Comparison of ENCODE assay signal across 9 mouse cellular contexts in genomic region chr2:30119641-30120051, GRCm38 (mm10). TPM values are rescaled to one million over a fixed set of nuclear protein-coding genes. Genes with fewer than 3 reads are reported as not detected.
DNase-seq lines count a peak whose midpoint lies in the region; ATAC-seq and TF ChIP-seq lines count a peak whose summit lies in the region.
"Had no signal": no experiment of that assay in that cellular context is flagged by ENCODE, and none has a peak within 500 bp of the region (broad histone marks: within the 10 kb centered on the region; RNA-seq: fewer than 3 reads in every experiment).

No protein-coding gene starts in this region.

- no peak for TF ChIP-seq CTCF in heart, adult 2 months (IDR thresholded peaks at IDR 0.05)
- TF ChIP-seq CTCF in intestine, postnatal 0 days (IDR thresholded peaks at IDR 0.05; ENCODE audit: low read depth), result no peak

- H3K27ac ChIP-seq in neural tube, embryonic 12.5 days, result peak overlapping the region; percentile 12; the same call in 1 of the 2 replicates
- no peak overlapping the region for H3K27ac ChIP-seq in heart, adult 2 months
- no peak overlapping the region for H3K27ac ChIP-seq in liver, embryonic 11.5 days (ENCODE audit: low read depth, low read length)
- no peak overlapping the region for H3K27ac ChIP-seq in intestine, postnatal 0 days (ENCODE audit: low read depth, low read length)
- H3K27ac ChIP-seq: heart, embryonic 13.5 days had no signal

- no peaks in the 10 kb centered on the region for H3K36me3 ChIP-seq in neural tube, embryonic 12.5 days
- H3K36me3 ChIP-seq in heart, adult 2 months (ENCODE audit: control insufficient read depth, insufficient read depth, low read length), result no peaks in the 10 kb centered on the region
- no peaks in the 10 kb centered on the region for H3K36me3 ChIP-seq in liver, embryonic 11.5 days (ENCODE audit: control insufficient read depth, insufficient read depth, low read length)
- peaks cover 6% of the 10 kb centered on the region for H3K36me3 ChIP-seq in intestine, postnatal 0 days (ENCODE audit: control insufficient read depth, insufficient read depth)

- H3K79me2 ChIP-seq in heart, adult 2 months (replicated peaks; ENCODE audit: control insufficient read depth, insufficient read depth, low read length), result no peaks in the 10 kb centered on the region

- no peaks in the 10 kb centered on the region for H3K9me3 ChIP-seq in neural tube, embryonic 12.5 days
- no peaks in the 10 kb centered on the region for H3K9me3 ChIP-seq in liver, embryonic 11.5 days (ENCODE audit: control insufficient read depth, low read length)
- H3K9me3 ChIP-seq in intestine, postnatal 0 days (ENCODE audit: control insufficient read depth), result no peaks in the 10 kb centered on the region
- H3K9me3 ChIP-seq: heart, embryonic 13.5 days had no signal

- no peaks in the 10 kb centered on the region for H3K27me3 ChIP-seq in neural tube, embryonic 12.5 days (replicated peaks)
- no peaks in the 10 kb centered on the region for H3K27me3 ChIP-seq in heart, adult 2 months (ENCODE audit: control insufficient read depth, insufficient read depth, low read length)
- no peaks in the 10 kb centered on the region for H3K27me3 ChIP-seq in liver, embryonic 11.5 days (replicated peaks; ENCODE audit: control insufficient read depth, insufficient read depth, low read length)
- no peaks in the 10 kb centered on the region for H3K27me3 ChIP-seq in intestine, postnatal 0 days (replicated peaks; ENCODE audit: control insufficient read depth, insufficient read depth, low read length)
- H3K27me3 ChIP-seq: heart, embryonic 13.5 days had no signal

- TF ChIP-seq EP300 in heart, adult 2 months (IDR thresholded peaks at IDR 0.05; ENCODE audit: insufficient read depth, low read depth, low read length), result no peak

- DNase-seq in CD4-positive helper T cell, adult 2 months (ENCODE audit: low read depth, low spot score), result peak; percentile 82
- DNase-seq in heart, adult 2 months, result no peak
- no peak for DNase-seq in liver, embryonic 11.5 days (ENCODE audit: low spot score)
- no peak for DNase-seq in urinary bladder, adult 18-20 months (ENCODE audit: low spot score in 2 of 2)

- no peak overlapping the region for H3K9ac ChIP-seq in neural tube, embryonic 12.5 days
- no peak overlapping the region for H3K9ac ChIP-seq in heart, adult 2 months (ENCODE audit: low read depth, low read length)
- no peak overlapping the region for H3K9ac ChIP-seq in liver, embryonic 11.5 days (ENCODE audit: low read depth, low read length)
- H3K9ac ChIP-seq in intestine, postnatal 0 days (ENCODE audit: low read depth, low read length), result no peak overlapping the region
- H3K9ac ChIP-seq: heart, embryonic 13.5 days had no signal

- no peak for TF ChIP-seq POLR2A in heart, adult 2 months (IDR thresholded peaks at IDR 0.05; ENCODE audit: insufficient read depth, low read depth, low read length)

- intact Hi-C loops in heart, adult 2 months (cut with DNase I), result no loop called here

- WGBS in neural tube, embryonic 12.5 days, result 14% methylated on average over 6 of the region's 6 CpGs
- 57% methylated on average over 6 of the region's 6 CpGs for WGBS in heart, adult 2 months
- WGBS in liver, embryonic 11.5 days, result 53% methylated on average over 6 of the region's 6 CpGs
- WGBS in intestine, postnatal 0 days, result 52% methylated on average over 6 of the region's 6 CpGs

- H3K4me2 ChIP-seq in neural tube, embryonic 12.5 days (replicated peaks), result peak overlapping the region; percentile 16
- H3K4me2 ChIP-seq in liver, embryonic 11.5 days, result no peak overlapping the region
- no peak overlapping the region for H3K4me2 ChIP-seq in intestine, postnatal 0 days (replicated peaks; ENCODE audit: low read depth)
- H3K4me2 ChIP-seq: heart, embryonic 13.5 days had no signal

- peaks cover 34% of the 10 kb centered on the region for H3K4me1 ChIP-seq in neural tube, embryonic 12.5 days
- H3K4me1 ChIP-seq in heart, adult 2 months (ENCODE audit: control insufficient read depth, insufficient read depth, low read length), result peaks cover 3% of the 10 kb centered on the region
- H3K4me1 ChIP-seq in liver, embryonic 11.5 days (replicated peaks; ENCODE audit: control insufficient read depth, insufficient read depth, low read length), result peaks cover 8% of the 10 kb centered on the region
- no peaks in the 10 kb centered on the region for H3K4me1 ChIP-seq in intestine, postnatal 0 days (replicated peaks; ENCODE audit: control insufficient read depth, insufficient read depth, low read length)

- no peak overlapping the region for H3K4me3 ChIP-seq in neural tube, embryonic 12.5 days
- no peak overlapping the region for H3K4me3 ChIP-seq in heart, adult 2 months
- H3K4me3 ChIP-seq in liver, embryonic 11.5 days (ENCODE audit: low read depth, low read length), result no peak overlapping the region
- H3K4me3 ChIP-seq in intestine, postnatal 0 days (ENCODE audit: low read depth, low read length), result no peak overlapping the region
- H3K4me3 ChIP-seq: heart, embryonic 13.5 days had no signal

- peak; percentile 56 for ATAC-seq in activated CD4-positive, CD25-positive, alpha-beta regulatory T cell, adult 4 months
- peak; percentile 39 for ATAC-seq in inflammation-experienced regulatory T-cells, adult 6 months
- 0 out of 2 replicates have a peak, but pooled peaks have one; percentile 45 for ATAC-seq in neural tube, embryonic 12.5 days (ENCODE audit: low FRiP score, low read depth)
- no peak for ATAC-seq in liver, embryonic 11.5 days (replicated peaks; ENCODE audit: low FRiP score)
- no peak for ATAC-seq in intestine, postnatal 0 days

RNA-seq across cellular contexts. Expression of gene Zer1, which starts 4.7 kb away (rescaled TPM):
- 10 to 100 TPM; 14.5 to 15.2 TPM for polyA plus RNA-seq in activated CD4-positive, CD25-positive, alpha-beta regulatory T cell, adult 4 months (2017; shearing (Covaris generic))
- 10 to 100 TPM in 2 of 3 experiments, 1 to 10 TPM in 1; 9.1 to 29.1 (median 14.0) TPM for polyA plus RNA-seq in inflammation-experienced regulatory T-cells, adult 6 months (2017; shearing (Covaris generic))
- 10.6 and 11.1 TPM in 2 replicates for polyA plus RNA-seq in neural tube, embryonic 12.5 days (2016; fragmentation: Nextera tagmentation; extraction: Ambion mirVana)
- 10 to 100 TPM; 21.9 to 26.6 TPM for total RNA-seq in heart, adult 2 months (2021)
- 45.1 TPM in 2 replicates for polyA plus RNA-seq in heart, adult 2 months (2012; rRNA removed)
- 4.7 and 6.2 TPM in 2 replicates for polyA plus RNA-seq in liver, embryonic 11.5 days (2014; fragmentation: Nextera tagmentation; extraction: Ambion mirVana)
- polyA plus RNA-seq in intestine, postnatal 0 days (2015; fragmentation: Nextera tagmentation; extraction: Ambion mirVana), result 2.6 and 2.8 TPM in 2 replicates

RNA-seq across cellular contexts. Expression of gene Tbc1d13, which starts 13.9 kb away (rescaled TPM):
- 1 to 10 TPM; 6.8 to 6.9 TPM for polyA plus RNA-seq in activated CD4-positive, CD25-positive, alpha-beta regulatory T cell, adult 4 months (2017; shearing (Covaris generic))
- polyA plus RNA-seq in inflammation-experienced regulatory T-cells, adult 6 months (2017; shearing (Covaris generic)), result 1 to 10 TPM; 6.5 to 9.0 (median 8.8) TPM
- polyA plus RNA-seq in neural tube, embryonic 12.5 days (2016; fragmentation: Nextera tagmentation; extraction: Ambion mirVana), result 8.2 and 11.3 TPM in 2 replicates
- 10 to 100 TPM; 17.2 to 17.4 TPM for total RNA-seq in heart, adult 2 months (2021)
- 25.4 and 33.7 TPM in 2 replicates for polyA plus RNA-seq in heart, adult 2 months (2012; rRNA removed)
- polyA plus RNA-seq in liver, embryonic 11.5 days (2014; fragmentation: Nextera tagmentation; extraction: Ambion mirVana), result 6.9 and 9.2 TPM in 2 replicates
- 5.3 and 8.5 TPM in 2 replicates for polyA plus RNA-seq in intestine, postnatal 0 days (2015; fragmentation: Nextera tagmentation; extraction: Ambion mirVana)

RNA-seq across cellular contexts. Expression of gene Zdhhc12, which starts 26.2 kb away (rescaled TPM):
- 10 to 100 TPM; 31.6 to 32.4 TPM for polyA plus RNA-seq in activated CD4-positive, CD25-positive, alpha-beta regulatory T cell, adult 4 months (2017; shearing (Covaris generic))
- polyA plus RNA-seq in inflammation-experienced regulatory T-cells, adult 6 months (2017; shearing (Covaris generic)), result 10 to 100 TPM; 30.9 to 38.9 (median 31.7) TPM
- polyA plus RNA-seq in neural tube, embryonic 12.5 days (2016; fragmentation: Nextera tagmentation; extraction: Ambion mirVana), result 25.3 and 27.9 TPM in 2 replicates
- 1 to 10 TPM; 2.8 to 3.6 TPM for total RNA-seq in heart, adult 2 months (2021)
- 10.3 and 15.8 TPM in 2 replicates for polyA plus RNA-seq in heart, adult 2 months (2012; rRNA removed)
- 51.9 and 53.7 TPM in 2 replicates for polyA plus RNA-seq in liver, embryonic 11.5 days (2014; fragmentation: Nextera tagmentation; extraction: Ambion mirVana)
- polyA plus RNA-seq in intestine, postnatal 0 days (2015; fragmentation: Nextera tagmentation; extraction: Ambion mirVana), result 90.9 and 91.3 TPM in 2 replicates

RNA-seq across cellular contexts. Expression of gene Pkn3, which starts 42.2 kb away (rescaled TPM):
- under 1 TPM in 1 of 2 experiments, not detected in 1; 0.41 TPM for polyA plus RNA-seq in activated CD4-positive, CD25-positive, alpha-beta regulatory T cell, adult 4 months (2017; shearing (Covaris generic))
- polyA plus RNA-seq in inflammation-experienced regulatory T-cells, adult 6 months (2017; shearing (Covaris generic)), result under 1 TPM; 0.59 to 0.91 (median 0.71) TPM
- 6.4 and 6.9 TPM in 2 replicates for polyA plus RNA-seq in neural tube, embryonic 12.5 days (2016; fragmentation: Nextera tagmentation; extraction: Ambion mirVana)
- 10 to 100 TPM in 1 of 2 experiments, 1 to 10 TPM in 1; 8.8 to 10.4 TPM for total RNA-seq in heart, adult 2 months (2021)
- 13.6 and 15.0 TPM in 2 replicates for polyA plus RNA-seq in heart, adult 2 months (2012; rRNA removed)
- 9.6 and 10.2 TPM in 2 replicates for polyA plus RNA-seq in liver, embryonic 11.5 days (2014; fragmentation: Nextera tagmentation; extraction: Ambion mirVana)
- 2.8 and 3.4 TPM in 2 replicates for polyA plus RNA-seq in intestine, postnatal 0 days (2015; fragmentation: Nextera tagmentation; extraction: Ambion mirVana)

RNA-seq across cellular contexts. Expression of gene Endog, which starts 51.6 kb away (rescaled TPM):
- polyA plus RNA-seq in activated CD4-positive, CD25-positive, alpha-beta regulatory T cell, adult 4 months (2017; shearing (Covaris generic)), result 1 to 10 TPM; 2.6 to 3.3 TPM
- polyA plus RNA-seq in inflammation-experienced regulatory T-cells, adult 6 months (2017; shearing (Covaris generic)), result 1 to 10 TPM; 1.5 to 3.4 (median 3.4) TPM
- 17.1 and 17.7 TPM in 2 replicates for polyA plus RNA-seq in neural tube, embryonic 12.5 days (2016; fragmentation: Nextera tagmentation; extraction: Ambion mirVana)
- 10 to 100 TPM; 90.6 to 93.3 TPM for total RNA-seq in heart, adult 2 months (2021)
- 87.4 and 119 TPM in 2 replicates for polyA plus RNA-seq in heart, adult 2 months (2012; rRNA removed)
- 27.1 and 29.1 TPM in 2 replicates for polyA plus RNA-seq in liver, embryonic 11.5 days (2014; fragmentation: Nextera tagmentation; extraction: Ambion mirVana)
- polyA plus RNA-seq in intestine, postnatal 0 days (2015; fragmentation: Nextera tagmentation; extraction: Ambion mirVana), result 56.3 and 59.3 TPM in 2 replicates

Comparison
In these comparisons a context has a peak if more than half of its experiments do, and no peak if none do; other contexts are left out.
1. ATAC-seq: peak in activated CD4-positive, CD25-positive, alpha-beta regulatory T cell, adult 4 months (single experiment), inflammation-experienced regulatory T-cells, adult 6 months (single experiment) and neural tube, embryonic 12.5 days (single experiment); none in liver, embryonic 11.5 days (single experiment) and intestine, postnatal 0 days (single experiment).